Mouse (Mus musculus) telencephalon, adult 2 months (tissue): ENCODE results near the gene Gabbr2.

Source experiments
- DNase-seq: peaks from one replicate; pipeline ENCODE4 v3.0.0-alpha.2; 2011; ENCODE audit warnings: low read depth, low spot score

The Gabbr2 gene

GRCm38 (mm10) chr4:46916786-46917185 lies 74.9 kb downstream of the Gabbr2 start:
- DNase-seq, result no peak

DNA sequence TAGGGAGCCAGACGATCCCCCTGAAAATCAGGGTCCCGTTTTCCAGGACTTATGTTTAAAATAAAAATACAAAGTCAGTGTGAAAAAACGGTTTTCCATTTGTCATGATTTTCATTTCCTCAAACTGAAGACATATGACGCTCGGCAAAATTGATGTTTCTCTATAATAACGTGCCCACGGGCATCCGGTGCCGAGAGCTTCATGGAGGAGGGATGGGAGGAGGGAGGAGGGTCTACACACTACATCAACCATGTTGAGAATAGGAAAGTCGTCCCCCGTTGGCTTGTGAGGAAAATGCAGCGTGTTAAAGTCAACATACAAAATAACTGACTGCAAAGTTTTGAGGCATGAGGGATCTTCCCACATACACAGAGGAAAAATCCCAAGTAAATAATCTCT lies 75.7 kb downstream of the Gabbr2 start:
- DNase-seq, result no peak

DNA sequence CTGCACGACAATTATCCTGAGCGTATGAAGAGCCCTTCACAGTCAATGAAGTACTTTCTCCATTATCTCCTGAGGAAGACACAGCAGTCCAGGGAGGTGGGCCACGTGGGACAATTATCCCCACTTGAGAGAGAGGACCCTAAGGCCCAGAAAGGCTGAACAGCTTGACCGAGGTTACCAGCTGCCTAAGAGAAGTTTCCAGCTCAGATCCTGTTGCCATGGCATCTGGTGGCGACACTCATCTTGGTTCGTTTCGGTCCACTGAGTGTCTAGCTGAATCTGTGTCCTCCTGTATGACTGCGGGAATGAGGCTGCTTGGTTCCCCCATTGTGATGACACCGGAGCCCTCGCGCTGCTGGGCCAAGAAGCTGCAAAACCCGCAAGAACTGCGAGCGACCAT lies 76.2 kb downstream of the Gabbr2 start:
- DNase-seq, result no peak

GRCm38 (mm10) chr4:46914606-46915005 lies 77.1 kb downstream of the Gabbr2 start:
- DNase-seq, result no peak

DNA sequence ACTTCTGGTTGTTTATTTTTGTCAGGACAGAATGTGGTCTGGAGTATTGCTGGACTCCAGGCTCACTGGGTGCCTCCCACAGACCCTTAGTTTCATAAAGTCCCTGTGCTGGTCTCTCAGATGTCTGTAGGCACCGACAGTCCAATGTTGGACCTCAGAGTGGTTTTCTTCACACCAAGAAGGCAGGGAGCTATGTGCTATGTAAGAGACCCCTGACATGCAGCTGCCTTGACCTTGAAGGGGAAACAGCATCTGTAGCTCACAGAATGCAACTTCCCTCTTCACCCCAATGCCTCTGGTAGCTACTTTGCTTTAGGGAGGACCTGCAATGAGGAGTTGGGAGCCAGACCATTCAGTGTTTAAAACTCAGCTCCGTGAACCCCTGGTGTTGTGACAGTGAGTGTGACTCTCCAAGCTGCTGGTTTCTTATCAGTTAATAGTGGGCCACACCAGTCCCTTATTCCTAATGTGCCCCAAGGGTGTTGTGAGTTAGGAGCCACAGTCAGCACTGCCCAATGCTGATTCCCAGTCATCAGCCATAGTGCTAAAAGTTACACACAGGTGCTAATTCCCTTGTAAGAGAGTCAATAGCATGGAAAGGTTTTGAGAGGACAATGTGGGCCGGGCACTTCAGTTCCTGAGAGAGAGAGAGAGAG lies 85.5 kb downstream of the Gabbr2 start:
- DNase-seq, result no peak

DNA sequence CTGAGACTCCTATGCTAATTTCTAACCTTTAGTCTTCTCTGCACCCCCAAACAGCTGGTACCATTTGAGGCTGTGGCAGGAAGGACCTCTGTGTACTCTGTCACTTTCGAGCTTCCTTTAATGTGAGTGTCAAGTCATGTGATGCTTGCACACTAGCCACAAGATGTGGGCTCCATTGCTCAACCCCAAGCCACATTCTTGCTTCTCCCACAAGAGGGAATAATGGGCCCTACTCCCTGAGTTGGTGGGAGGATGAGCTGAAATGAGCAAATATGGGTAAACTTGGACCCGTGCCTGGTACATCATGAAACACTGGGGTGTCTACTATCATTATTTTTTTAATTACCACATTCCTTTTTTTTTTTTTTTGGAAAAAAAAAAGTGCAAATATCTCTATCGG lies 86.5 kb downstream of the Gabbr2 start:
- no peak for DNase-seq

GRCm38 (mm10) chr4:46904129-46904528 lies 87.5 kb downstream of the Gabbr2 start:
- DNase-seq, result no peak

- DNase-seq, result no peak
These were observed 93.1 kb downstream of the Gabbr2 start for GRCm38 (mm10) chr4:46898546-46898945.

DNA sequence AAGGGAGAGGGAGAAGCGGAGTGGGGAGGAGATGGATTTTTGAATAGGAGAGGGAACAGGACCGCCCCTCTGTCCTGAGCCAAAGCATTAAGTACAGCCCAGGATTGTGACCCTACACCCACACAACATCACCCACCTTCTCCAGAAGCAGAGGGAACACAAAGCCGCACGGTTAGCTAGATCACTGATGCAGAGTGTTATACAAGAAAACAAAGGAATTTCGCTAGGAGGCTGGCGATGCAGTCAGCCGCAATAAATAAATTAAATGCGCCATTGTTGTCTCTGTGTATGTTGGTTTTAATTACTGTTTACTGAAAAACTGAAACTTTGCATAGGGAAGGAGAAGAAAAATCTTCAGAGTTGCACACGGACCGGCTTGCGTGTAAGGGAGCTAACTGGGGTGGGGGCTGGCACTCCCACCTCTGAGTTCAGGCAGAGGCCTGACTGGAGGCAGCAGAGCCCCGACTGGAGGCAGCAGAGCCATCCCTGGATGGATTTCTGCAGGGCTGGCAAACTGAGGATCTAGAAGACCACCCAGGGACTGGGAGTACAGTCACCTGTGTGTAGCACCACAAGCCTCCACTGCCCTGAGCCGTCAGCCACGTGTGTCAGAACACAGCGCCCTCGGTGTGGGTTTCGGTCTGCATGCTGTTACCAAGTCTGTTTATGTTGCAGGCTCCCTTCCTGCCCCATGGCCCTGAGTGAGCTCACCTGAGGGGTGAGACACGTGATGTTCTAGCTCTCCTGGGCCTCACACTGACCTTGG lies 93.9 kb downstream of the Gabbr2 start:
- no peak for DNase-seq

DNA sequence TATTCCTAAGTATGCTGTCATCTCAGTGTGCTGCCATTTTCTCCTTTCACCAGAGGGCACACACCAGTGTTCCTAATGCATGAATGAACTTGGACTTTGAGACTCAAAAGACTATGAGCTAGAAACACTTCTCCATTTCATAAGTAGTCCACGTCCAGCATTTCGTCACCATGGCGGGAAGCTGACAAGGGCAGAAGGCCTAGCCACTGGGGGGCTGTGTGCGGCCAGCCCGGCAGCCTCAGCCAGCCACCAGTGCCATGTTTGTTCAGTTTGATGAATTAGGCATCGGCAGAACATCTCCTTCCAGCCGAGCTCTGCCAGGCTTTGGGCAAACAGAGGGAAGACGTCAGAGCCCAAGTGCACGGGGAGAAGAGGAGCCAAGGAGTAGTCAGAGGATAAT lies 97.5 kb downstream of the Gabbr2 start:
- no peak for DNase-seq

- DNase-seq, result peak; percentile 62
These were observed 102.5 kb downstream of the Gabbr2 start for GRCm38 (mm10) chr4:46889175-46889574.

DNA sequence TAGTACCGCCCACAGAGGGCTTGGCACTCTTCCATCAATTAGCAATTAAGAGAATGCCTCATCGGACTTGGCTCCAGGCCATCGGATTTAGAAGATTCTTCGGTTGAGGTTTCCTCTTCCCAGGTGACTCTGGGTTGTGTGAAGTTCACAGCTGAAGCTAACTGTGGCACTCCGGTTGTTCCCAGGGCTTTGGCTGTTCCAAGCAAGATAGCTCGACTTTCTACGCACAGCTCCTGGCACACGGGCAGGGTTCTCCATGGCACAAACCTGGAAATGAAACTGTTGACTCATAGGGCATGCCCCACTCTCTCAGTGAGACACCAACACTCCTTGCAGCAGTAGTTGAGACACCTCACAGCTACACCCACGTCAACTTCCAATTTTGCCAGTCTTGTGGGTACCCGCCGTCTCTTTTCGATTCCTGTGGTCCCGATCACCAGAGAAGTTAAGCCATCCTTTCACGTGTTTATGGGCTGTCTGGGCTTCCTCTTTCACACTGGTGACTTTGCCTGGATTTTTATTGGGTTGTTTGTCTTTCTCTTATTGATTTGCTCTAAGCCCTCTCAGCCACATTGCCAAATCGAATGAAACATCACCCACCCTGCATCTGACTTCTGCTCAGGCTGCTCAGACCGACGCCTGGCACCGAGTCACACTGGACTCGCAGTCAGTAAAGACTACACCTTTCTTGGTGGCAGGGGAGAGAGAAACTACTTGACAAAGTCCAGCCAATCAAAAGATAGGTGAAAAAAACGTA lies 105.9 kb downstream of the Gabbr2 start:
- DNase-seq, result peak; percentile 69

GRCm38 (mm10) chr4:46884132-46884531 lies 107.5 kb downstream of the Gabbr2 start:
- no peak for DNase-seq

DNA sequence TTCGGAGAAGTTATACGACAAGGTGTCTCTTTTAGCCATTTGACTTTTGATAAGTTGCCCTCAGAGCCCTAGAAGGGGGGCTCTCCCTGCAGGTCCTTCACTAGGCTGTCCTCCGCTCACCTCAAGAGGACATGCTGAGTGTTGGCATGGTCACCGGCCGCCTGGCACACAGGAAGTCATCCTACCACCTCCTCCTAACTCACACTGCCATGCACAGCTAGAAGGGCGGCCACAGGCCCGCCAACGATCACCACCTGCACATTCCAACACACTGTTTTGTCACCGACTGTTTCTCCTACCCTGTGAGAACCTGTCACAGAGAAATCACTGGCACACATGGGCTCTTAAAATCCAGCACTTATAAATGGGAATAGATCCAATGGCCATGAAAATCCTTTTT lies 108.1 kb downstream of the Gabbr2 start:
- no peak for DNase-seq

DNA sequence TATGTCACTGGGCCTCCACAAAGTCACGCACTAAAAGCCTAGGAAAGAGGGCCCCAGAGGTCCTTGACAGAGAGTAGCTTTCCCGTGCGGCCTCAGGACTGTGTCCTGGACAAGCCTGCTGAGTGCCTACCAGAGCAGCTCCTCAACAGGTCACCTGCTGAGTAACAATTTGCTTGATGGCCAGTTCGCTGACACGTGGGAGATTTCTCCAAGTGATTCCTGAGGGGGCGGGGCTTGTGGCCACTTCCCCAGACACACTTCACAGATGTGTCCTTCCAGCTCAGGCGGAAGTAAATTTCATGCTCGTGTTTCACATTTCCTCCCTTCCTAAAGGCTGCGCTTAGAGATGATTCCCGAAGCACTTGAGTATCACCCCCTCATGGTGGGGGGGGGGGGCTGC lies 108.6 kb downstream of the Gabbr2 start:
- no peak for DNase-seq

GRCm38 (mm10) chr4:46881271-46881670 lies 110.4 kb downstream of the Gabbr2 start:
- DNase-seq, result no peak

DNA sequence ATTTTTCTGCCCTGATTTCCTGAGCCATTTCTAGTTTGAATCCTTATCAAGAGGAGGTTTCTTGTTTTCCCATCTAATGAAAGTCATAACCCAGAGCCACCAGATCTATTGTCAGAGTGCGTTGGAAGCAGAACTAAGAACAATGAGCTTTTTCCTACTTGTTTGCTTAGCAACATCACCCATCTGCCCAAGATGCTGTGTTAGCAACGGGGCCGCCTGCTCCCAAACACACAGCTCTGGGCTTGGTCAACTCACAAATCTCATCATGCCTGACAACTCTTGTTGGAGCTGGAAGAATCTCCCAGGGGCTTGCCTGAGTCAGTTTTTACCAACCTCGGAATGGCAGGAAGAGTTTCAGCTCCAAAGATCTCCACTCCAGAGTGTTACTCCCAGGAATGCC lies 111.7 kb downstream of the Gabbr2 start:
- DNase-seq, result no peak

DNA sequence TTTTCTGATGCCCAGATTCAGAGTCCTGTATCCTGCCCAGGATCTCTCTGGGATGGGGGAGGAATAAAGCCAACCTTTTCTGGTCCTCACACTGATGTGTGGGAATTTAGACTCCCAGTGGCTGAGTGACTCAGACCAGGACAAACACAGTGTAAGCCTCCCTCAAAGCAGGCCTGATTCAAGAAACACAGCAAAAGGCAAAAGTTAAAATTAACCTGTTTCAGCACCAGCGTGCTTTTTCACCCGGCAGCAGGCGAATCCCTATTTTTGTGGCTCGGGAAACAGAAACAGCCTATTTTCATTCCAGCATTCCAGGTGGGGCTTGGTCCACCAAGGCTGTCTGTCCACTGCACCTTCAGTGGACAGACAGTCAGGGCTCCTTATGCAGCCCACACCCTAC lies 118.9 kb downstream of the Gabbr2 start:
- peak; percentile 73 for DNase-seq

DNA sequence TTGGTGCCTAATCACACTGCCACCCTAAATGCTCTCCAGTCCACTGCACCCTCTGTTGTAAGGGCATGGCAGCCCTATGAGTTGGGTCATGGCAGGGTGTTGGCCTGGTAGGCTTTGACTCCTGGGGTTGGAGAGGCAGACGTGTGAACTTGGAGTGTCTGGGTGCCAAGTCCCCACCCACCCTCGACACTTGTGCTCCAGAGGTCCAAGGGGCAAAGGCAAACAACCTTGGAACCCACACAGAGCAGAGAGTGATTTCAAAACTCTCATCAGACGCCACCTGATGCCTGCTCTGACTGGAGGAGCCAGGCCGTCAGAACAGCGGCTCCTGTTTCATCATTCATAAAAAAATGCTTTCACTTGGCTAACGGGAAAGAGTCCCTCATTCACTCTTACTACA lies 121.5 kb downstream of the Gabbr2 start:
- DNase-seq, result no peak

DNA sequence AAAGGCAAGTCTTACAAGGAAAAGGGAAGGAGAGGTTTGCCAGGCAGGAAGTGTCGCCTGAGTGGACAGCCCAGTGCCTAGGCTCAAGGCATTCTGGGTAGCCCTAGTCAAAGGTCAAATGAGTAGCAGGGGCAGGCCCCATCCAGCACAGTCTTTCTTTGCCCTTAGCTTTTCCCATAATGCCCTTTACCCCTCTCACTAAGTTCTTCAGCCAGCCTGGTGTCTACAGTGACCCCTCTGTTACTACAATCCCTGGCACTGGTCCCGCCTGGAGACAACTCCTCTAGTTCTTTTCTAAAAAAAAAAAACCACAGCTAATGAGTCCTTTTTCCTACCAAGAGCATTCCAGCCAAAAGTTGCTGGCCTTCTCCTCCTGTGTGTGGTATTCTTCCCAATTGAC lies 122.3 kb downstream of the Gabbr2 start:
- DNase-seq, result no peak

DNA sequence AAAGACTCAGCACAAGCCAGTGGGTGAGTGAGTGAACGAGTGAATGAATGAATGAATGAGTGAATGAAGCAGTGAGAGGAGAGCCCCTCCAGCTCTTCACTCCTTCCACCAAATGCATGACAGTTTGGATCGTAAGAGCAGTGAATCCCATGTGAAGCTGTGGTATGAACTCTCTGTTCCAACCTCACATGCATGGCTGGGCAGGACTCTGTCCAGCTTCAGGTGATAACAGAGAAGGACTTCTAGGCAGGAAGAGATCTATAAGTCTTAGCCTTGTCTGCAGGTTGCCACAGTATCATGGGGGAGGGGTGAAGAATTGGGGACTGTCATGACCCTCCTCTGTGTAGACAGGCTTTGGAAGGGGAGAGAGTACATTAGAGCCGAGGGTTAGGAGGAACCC lies 122.8 kb downstream of the Gabbr2 start:
- DNase-seq, result no peak

DNA sequence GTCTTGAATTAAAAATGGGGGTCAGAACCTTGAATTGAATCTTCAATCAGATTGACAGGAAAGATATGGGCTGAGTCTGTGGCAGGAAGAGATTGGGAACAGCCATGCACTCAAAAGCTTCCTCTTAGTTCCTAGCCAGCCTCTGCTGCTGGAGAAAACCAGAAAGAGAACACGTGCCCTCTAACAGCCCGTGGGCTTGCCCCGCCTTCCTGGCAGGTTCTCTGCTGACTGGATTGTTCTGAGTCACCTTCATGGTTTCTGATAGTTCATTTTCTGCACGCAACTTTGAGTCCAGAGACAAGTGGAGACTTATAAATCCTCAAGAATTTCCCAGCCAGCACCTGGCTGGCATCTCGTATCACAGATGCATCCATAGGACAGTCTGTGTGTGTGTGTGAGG lies 123.5 kb downstream of the Gabbr2 start:
- no peak for DNase-seq

GRCm38 (mm10) chr4:46867779-46868178 lies 123.9 kb downstream of the Gabbr2 start:
- no peak for DNase-seq
